Mouse (Mus musculus): ENCODE data around the gene Riiad1. TPM values are rescaled to one million over a fixed set of nuclear protein-coding genes. Genes with fewer than 3 reads are reported as not detected.
A peak's percentile ranks its signal among the peaks of the same experiment; 100 is the strongest.

Riiad1 gene
- total and polyA plus RNA-seq, 3 experiments: 0.99 to 1.3 (median 1.2) TPM

GRCm38 (mm10) chr3:94472447-94473114, 7.6 kb downstream of the Riiad1 start:
- H3K79me2 ChIP-seq (replicated peaks; ENCODE audit: control insufficient read depth, insufficient read depth, low read length): no peaks in the 10 kb centered on the region
- intact Hi-C loops (cut with DNase I): no loop called here
- WGBS: 14% methylated on average over 28 of the region's 28 CpGs
- no peak overlapping the region for H3K4me3 ChIP-seq
- no peaks in the 10 kb centered on the region for H3K27me3 ChIP-seq (ENCODE audit: control insufficient read depth, insufficient read depth, low read length)
- peak overlapping the region; percentile 49; the same call in 1 of the 2 replicates for H3K27ac ChIP-seq
- DNase-seq: peak; percentile 34 to 43
- no peak overlapping the region for H3K9ac ChIP-seq (ENCODE audit: low read depth, low read length)
- TF ChIP-seq POLR2A (IDR thresholded peaks at IDR 0.05; ENCODE audit: insufficient read depth, low read depth, low read length) (no peak), EP300 (IDR thresholded peaks at IDR 0.05; ENCODE audit: insufficient read depth, low read depth, low read length) (no peak), CTCF (IDR thresholded peaks at IDR 0.05) (no peak)
- H3K36me3 ChIP-seq (ENCODE audit: control insufficient read depth, insufficient read depth, low read length): no peaks in the 10 kb centered on the region
- H3K4me1 ChIP-seq (ENCODE audit: control insufficient read depth, insufficient read depth, low read length): no peaks in the 10 kb centered on the region; the same call in 1 of the 2 replicates

- Histone ChIP-seq H3K79me2 (replicated peaks; ENCODE audit: control insufficient read depth, insufficient read depth, low read length) (no peaks in the 10 kb centered on the region), H3K9ac (ENCODE audit: low read depth, low read length) (no peak overlapping the region), H3K4me1 (ENCODE audit: control insufficient read depth, insufficient read depth, low read length) (no peaks in the 10 kb centered on the region; the same call in 1 of the 2 replicates), H3K27me3 (ENCODE audit: control insufficient read depth, insufficient read depth, low read length) (no peaks in the 10 kb centered on the region), H3K36me3 (ENCODE audit: control insufficient read depth, insufficient read depth, low read length) (no peaks in the 10 kb centered on the region), H3K4me3 (no peak overlapping the region), H3K27ac (no peak overlapping the region)
- DNase-seq: no peak
- intact Hi-C loops (cut with DNase I): no loop called here
- TF ChIP-seq POLR2A (IDR thresholded peaks at IDR 0.05; ENCODE audit: insufficient read depth, low read depth, low read length) (no peak), EP300 (IDR thresholded peaks at IDR 0.05; ENCODE audit: insufficient read depth, low read depth, low read length) (no peak), CTCF (IDR thresholded peaks at IDR 0.05) (no peak)
- WGBS: 53% methylated on average over 3 of the region's 3 CpGs
These were observed 11.2 kb downstream of the Riiad1 start for GRCm38 (mm10) chr3:94468931-94469330.

GRCm38 (mm10) chr3:94465632-94466430, 14.3 kb downstream of the Riiad1 start:
- Histone ChIP-seq H3K4me3 (no peak overlapping the region), H3K27me3 (ENCODE audit: control insufficient read depth, insufficient read depth, low read length) (no peaks in the 10 kb centered on the region), H3K36me3 (ENCODE audit: control insufficient read depth, insufficient read depth, low read length) (no peaks in the 10 kb centered on the region), H3K4me1 (ENCODE audit: control insufficient read depth, insufficient read depth, low read length) (no peaks in the 10 kb centered on the region), H3K9ac (ENCODE audit: low read depth, low read length) (no peak overlapping the region), H3K79me2 (replicated peaks; ENCODE audit: control insufficient read depth, insufficient read depth, low read length) (no peaks in the 10 kb centered on the region), H3K27ac (no peak overlapping the region)
- TF ChIP-seq POLR2A (IDR thresholded peaks at IDR 0.05; ENCODE audit: insufficient read depth, low read depth, low read length) (no peak), CTCF (IDR thresholded peaks at IDR 0.05) (no peak), EP300 (IDR thresholded peaks at IDR 0.05; ENCODE audit: insufficient read depth, low read depth, low read length) (no peak)
- intact Hi-C loops (cut with DNase I): no loop called here
- no peak for DNase-seq
- 84% methylated on average over 13 of the region's 13 CpGs for WGBS

GRCm38 (mm10) chr3:94463926-94464578, 16.1 kb downstream of the Riiad1 start:
- Histone ChIP-seq H3K36me3 (ENCODE audit: control insufficient read depth, insufficient read depth, low read length) (no peaks in the 10 kb centered on the region), H3K27ac (no peak overlapping the region), H3K27me3 (ENCODE audit: control insufficient read depth, insufficient read depth, low read length) (no peaks in the 10 kb centered on the region), H3K4me1 (ENCODE audit: control insufficient read depth, insufficient read depth, low read length) (no peaks in the 10 kb centered on the region), H3K4me3 (no peak overlapping the region), H3K9ac (ENCODE audit: low read depth, low read length) (no peak overlapping the region), H3K79me2 (replicated peaks; ENCODE audit: control insufficient read depth, insufficient read depth, low read length) (no peaks in the 10 kb centered on the region)
- intact Hi-C loops (cut with DNase I): no loop called here
- no peak for TF ChIP-seq POLR2A (IDR thresholded peaks at IDR 0.05; ENCODE audit: insufficient read depth, low read depth, low read length)
- no peak for TF ChIP-seq CTCF (IDR thresholded peaks at IDR 0.05)
- TF ChIP-seq EP300 (IDR thresholded peaks at IDR 0.05; ENCODE audit: insufficient read depth, low read depth, low read length): no peak
- 57% methylated on average over 11 of the region's 11 CpGs for WGBS
- no peak for DNase-seq

- intact Hi-C loops (cut with DNase I): loop anchor here (5.0 to 10.0 kb wide), 3 partner anchors 93 to 385 kb away; partner anchors contain the start of gene Snx27
- no peak for DNase-seq
- Histone ChIP-seq H3K9ac (ENCODE audit: low read depth, low read length) (no peak overlapping the region), H3K4me3 (no peak overlapping the region), H3K36me3 (ENCODE audit: control insufficient read depth, insufficient read depth, low read length) (no peaks in the 10 kb centered on the region), H3K27me3 (ENCODE audit: control insufficient read depth, insufficient read depth, low read length) (no peaks in the 10 kb centered on the region), H3K27ac (no peak overlapping the region), H3K4me1 (ENCODE audit: control insufficient read depth, insufficient read depth, low read length) (no peaks in the 10 kb centered on the region), H3K79me2 (replicated peaks; ENCODE audit: control insufficient read depth, insufficient read depth, low read length) (no peaks in the 10 kb centered on the region)
- TF ChIP-seq POLR2A (IDR thresholded peaks at IDR 0.05; ENCODE audit: insufficient read depth, low read depth, low read length): no peak
- WGBS: 86% methylated on average over 2 of the region's 2 CpGs
These were observed 20.3 kb downstream of the Riiad1 start for GRCm38 (mm10) chr3:94459834-94460233.
